Mouse (Mus musculus): ENCODE measurements around the gene Zfp219. TPM values are rescaled to one million over a fixed set of nuclear protein-coding genes. Genes with fewer than 3 reads are reported as not detected.
A peak's percentile ranks its signal among the peaks of the same experiment; 100 is the strongest.

Gene Zfp219
- total RNA-seq, 2 experiments from 2014 or later: 27.8 to 31.7 TPM

DNA sequence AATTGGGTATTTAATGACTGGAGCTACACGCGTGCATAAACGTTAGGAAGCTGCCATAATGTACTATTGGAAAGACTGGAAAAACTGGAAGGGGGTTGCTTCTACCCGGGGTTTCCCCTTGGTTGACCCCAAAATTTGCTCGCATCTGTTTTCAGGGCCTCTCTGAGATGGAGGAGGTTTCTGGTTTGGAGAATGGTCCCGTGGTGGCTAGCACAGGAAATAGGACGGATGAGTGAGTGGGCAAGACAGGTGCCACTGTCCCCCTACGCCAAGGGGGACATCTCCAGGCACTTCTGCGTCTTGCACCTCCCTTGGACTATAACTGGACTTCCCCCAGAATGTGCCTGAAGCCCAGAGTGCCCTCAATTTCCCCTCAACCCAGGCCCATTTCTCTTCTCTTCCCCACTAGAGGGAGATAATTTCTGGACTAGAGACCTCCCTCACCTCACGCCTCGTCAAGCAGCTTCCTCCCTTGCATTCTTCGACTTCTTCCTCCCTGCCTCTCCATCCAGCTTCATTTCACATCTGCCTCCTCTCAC is 1.4 kb downstream of the Zfp219 start:
- intact Hi-C loops (cut with DNase I): no loop called here
- DNase-seq: no peak

- DNase-seq: no peak
- intact Hi-C loops (cut with DNase I): no loop called here
These were observed 2.1 kb downstream of the Zfp219 start for GRCm38 (mm10) chr14:52018248-52019050.

GRCm38 (mm10) chr14:52017662-52018061 is 2.9 kb downstream of the Zfp219 start:
- intact Hi-C loops (cut with DNase I): no loop called here
- DNase-seq: no peak

GRCm38 (mm10) chr14:52016625-52017405 is 3.7 kb downstream of the Zfp219 start:
- intact Hi-C loops (cut with DNase I): no loop called here

DNA sequence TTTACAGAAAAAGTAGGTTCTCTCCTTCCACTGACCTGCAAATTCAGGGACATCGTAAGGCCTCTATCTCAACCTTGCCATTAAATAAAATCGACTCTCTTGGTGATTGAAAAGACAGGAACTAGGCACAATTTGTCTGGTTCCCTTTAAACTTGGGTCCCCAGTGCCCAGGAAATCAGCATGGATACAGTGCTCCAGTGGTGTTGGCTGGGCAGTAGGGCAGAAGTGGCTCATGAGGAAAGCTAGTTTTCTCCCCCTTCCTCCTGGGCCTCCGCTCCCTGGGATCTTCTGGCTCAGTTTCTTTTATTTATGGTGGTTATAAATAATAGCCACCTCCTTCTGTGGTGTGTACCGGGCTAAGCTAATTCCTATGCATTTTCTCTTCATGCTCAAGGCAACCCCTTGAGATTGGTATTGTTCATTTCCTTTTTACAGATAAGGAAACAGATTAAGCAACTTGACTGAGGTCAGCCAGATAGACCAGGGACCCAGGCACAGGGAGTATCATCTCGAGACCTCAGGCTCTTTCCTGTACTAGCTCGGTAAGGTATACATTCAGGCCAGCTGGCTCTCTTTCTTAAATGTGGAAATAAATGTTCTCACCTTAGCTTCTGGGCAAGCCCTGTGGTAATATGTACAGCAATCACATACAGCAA is 5.0 kb downstream of the Zfp219 start, which contains the start of gene Tmem253:
Gene Tmem253 (plus strand): TSS at position 214 of the 656 bp plus-strand sequence.
- intact Hi-C loops (cut with DNase I): no loop called here

More at GRCm38 (mm10) chr14:52016625-52017405, 3.7 kb downstream of the Zfp219 start:
- no peak for DNase-seq

GRCm38 (mm10) chr14:52014761-52015311 is 5.7 kb downstream of the Zfp219 start:
- intact Hi-C loops (cut with DNase I): no loop called here
- peak; percentile 43 to 68 for DNase-seq

More for the DNA sequence above, 5.0 kb downstream of the Zfp219 start, which contains the start of gene Tmem253:
- no peak for DNase-seq

GRCm38 (mm10) chr14:52014271-52014760 is 6.2 kb downstream of the Zfp219 start:
- intact Hi-C loops (cut with DNase I): no loop called here
- DNase-seq: peak in 1 of 2 experiments; percentile 44

DNA sequence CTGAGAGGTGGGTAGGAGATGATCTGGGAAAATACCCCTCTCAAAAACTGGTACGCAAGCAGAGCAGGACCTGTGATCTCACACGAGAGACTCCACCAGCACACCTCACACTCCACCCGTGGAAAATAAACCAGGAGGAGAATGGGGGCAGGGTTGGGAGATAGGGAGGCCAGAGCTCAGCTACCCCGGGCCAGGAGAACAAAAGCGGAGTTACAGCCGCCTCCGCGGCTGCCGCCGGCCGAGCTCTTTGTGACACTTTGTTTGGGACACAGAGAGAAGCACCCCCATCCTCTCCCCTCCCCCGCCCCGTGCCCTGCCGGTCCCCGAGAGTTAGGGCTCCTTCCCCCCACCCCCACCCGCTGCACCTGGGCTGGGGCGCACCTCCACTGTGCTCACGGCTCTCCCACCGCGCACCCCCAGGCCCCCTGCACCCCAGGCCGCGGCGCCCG is 6.7 kb downstream of the Zfp219 start:
- DNase-seq: peak; percentile 37 to 48
- intact Hi-C loops (cut with DNase I): no loop called here

- DNase-seq: no peak
- intact Hi-C loops (cut with DNase I): no loop called here
These were observed 7.4 kb downstream of the Zfp219 start for GRCm38 (mm10) chr14:52013021-52013610.

DNA sequence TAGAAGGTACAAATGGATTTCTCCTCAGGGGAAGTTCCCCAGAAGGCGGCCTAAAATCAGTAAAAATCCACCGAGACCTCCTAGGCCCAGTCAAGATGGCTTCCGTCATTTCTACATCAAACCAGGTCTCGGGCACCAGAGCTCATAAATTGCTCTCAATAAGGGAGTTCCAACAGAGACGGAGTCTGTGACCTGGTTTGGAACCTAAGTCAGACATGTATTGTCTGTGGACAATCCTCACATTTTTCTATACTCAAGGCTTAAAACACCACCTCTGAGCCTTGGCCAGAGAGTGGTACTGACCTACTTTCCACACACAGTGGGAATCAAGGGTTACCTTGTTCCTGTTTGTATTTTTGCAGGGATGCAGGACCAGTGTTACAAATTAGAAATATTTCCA is 8.0 kb downstream of the Zfp219 start:
- intact Hi-C loops (cut with DNase I): no loop called here
- no peak for DNase-seq

DNA sequence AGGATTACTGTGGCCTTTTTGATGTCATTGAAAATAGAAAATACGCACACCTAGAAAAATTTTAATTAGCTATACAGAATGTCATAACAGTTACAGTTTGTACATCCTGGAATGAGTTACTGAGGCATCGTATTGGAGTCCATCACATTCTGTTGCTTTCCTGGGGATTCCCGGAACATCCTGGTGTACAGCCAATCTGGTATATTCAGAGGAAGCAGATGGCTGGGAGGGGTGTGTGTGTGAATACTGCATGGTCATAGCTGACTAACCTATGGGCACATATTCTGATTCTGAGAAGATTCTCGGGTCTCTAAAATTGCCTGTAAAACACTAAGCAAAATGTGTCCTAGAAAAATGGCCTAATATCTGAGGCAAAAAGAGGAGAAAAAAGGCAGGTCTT is 8.4 kb downstream of the Zfp219 start:
- intact Hi-C loops (cut with DNase I): no loop called here
- no peak for DNase-seq

- DNase-seq: no peak
- intact Hi-C loops (cut with DNase I): no loop called here
These were observed 8.8 kb downstream of the Zfp219 start for GRCm38 (mm10) chr14:52011683-52012082.

DNA sequence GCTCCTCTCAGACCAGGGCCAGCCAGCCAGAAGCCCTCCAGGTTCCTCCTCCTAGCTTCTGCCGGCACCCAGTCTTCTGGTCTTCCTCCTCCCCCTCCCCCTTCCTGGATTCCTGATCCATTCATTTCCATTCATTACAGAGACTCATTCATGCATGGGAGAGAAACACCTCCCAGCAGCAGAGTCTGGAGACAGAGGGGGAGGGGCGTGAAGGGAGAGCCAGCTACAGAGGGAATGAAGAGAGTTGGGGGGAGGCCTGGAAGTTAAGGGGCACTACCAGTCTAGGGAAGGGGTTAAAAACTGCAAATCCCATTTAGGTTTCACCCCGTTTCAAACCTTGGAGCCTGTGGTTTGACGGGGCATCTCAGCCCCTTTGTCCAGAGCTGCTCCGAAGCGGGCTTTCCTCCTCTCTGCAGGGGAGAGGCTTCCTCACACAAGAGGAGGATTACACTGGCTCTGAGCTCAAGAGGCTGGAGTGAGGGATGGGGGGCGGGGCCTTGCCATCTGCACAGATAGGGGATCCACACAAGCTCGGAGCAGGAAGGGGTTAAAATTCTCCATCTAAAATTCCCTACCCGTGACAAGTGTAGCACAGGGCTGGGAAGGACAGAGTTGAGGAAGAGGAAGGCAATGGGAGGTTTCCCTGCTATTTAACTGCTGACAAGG is 10.0 kb downstream of the Zfp219 start:
- intact Hi-C loops (cut with DNase I): no loop called here
- DNase-seq: no peak

DNA sequence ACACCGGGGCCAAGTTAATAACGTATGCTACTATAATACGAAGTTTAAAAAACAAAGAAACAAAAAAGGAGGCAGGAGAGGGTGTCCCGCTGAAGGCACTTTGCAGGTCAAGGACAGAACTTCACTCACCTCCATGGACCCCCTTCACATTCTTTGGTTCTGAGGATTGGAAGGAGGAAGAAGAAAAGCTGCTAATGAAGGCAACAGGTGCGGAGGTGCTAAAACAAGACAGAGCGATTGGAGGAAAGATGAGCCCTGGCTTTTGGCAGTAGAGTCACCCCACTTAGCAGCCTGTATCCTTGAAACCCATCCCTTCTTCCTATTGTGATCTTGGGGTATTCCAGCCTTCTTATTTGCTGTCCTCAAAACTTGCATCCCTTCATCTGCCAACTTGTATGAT is 10.7 kb downstream of the Zfp219 start:
- no peak for DNase-seq
- intact Hi-C loops (cut with DNase I): loop anchor here (2.0 kb wide), 2 partner anchors 13 to 107 kb away; no protein-coding TSS in a partner anchor

GRCm38 (mm10) chr14:52009361-52009760 is 11.2 kb downstream of the Zfp219 start:
- no peak for DNase-seq
- intact Hi-C loops (cut with DNase I): loop anchor here (2.0 kb wide), 2 partner anchors 13 to 107 kb away; no protein-coding TSS in a partner anchor

GRCm38 (mm10) chr14:52008321-52009203 is 12.0 kb downstream of the Zfp219 start:
- intact Hi-C loops (cut with DNase I): loop anchor here (2.0 kb wide), 2 partner anchors 14 to 106 kb away; no protein-coding TSS in a partner anchor
- peak; percentile 90 to 93 for DNase-seq

DNA sequence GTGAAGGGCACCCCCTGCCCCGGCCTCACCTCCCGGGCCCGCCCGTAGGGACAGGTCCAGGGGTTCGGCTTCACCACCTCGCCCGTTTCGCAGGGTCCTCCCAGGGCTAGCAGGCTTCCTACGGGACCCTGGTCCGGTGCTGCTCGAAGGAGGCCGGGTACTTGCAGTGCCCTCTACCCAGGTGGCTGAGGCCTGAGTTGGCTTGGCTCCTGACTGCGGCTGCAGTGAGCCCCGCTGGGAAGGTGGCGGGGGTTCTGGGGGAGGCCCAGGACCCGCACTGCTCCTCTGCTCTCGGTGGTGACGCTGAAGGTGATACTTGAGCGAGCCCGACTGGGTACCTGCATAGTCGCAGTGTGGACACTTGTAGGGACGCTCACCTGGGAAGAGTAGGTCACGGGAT is 13.8 kb downstream of the Zfp219 start:
- DNase-seq: no peak
- intact Hi-C loops (cut with DNase I): no loop called here

- intact Hi-C loops (cut with DNase I): no loop called here
- DNase-seq: no peak
These were observed 14.3 kb downstream of the Zfp219 start for GRCm38 (mm10) chr14:52006241-52006640.

Measured in heart, postnatal 36 days (tissue).